Mouse (Mus musculus): ENCODE results near the gene P4ha1. TPM values are rescaled to one million over a fixed set of nuclear protein-coding genes. Genes with fewer than 3 reads are reported as not detected.

P4ha1 gene
- polyA plus RNA-seq, 1 experiment from 2014 or later, result 27.4 TPM

Other genes with a start within 250 kb of the P4ha1 start
- gene Sept10, start 101.4 kb upstream of the P4ha1 start, polyA plus RNA-seq (2015; fragmentation: Nextera tagmentation; extraction: Ambion mirVana), result 17.5 and 18.1 TPM in 2 replicates
- gene Sowahc, start 101.3 kb upstream of the P4ha1 start, polyA plus RNA-seq (2015; fragmentation: Nextera tagmentation; extraction: Ambion mirVana), result 14.7 and 16.1 TPM in 2 replicates
- gene Gm10273, start 72.3 kb downstream of the P4ha1 start, polyA plus RNA-seq (2015; fragmentation: Nextera tagmentation; extraction: Ambion mirVana), result 1.8 TPM in 1 of 2 replicates, not detected in the other
- gene Pla2g12b, start 80.4 kb downstream of the P4ha1 start, polyA plus RNA-seq (2015; fragmentation: Nextera tagmentation; extraction: Ambion mirVana), result not detected in 2 replicates
- gene Oit3, start 118.5 kb downstream of the P4ha1 start, polyA plus RNA-seq (2015; fragmentation: Nextera tagmentation; extraction: Ambion mirVana), result 0.16 TPM in 1 of 2 replicates, not detected in the other